Mouse (Mus musculus) limb, embryonic 14.5 days (tissue): ENCODE data around the gene Lsm5. TPM values are rescaled to one million over a fixed set of nuclear protein-coding genes. Genes with fewer than 3 reads are reported as not detected.

Experiments used
- ATAC-seq: fragments of 200-750 bp; cut with Nextera tagmentation; 2 replicates; pipeline ENCODE4 v1.8.0; 2017; ENCODE audit warnings: low read depth, moderate number of reproducible peaks, moderate TSS enrichment; ENCODE audit not compliant: low FRiP score
- DNase-seq: peaks from one replicate; pipeline ENCODE4 v3.0.0-alpha.2; 2015; ENCODE audit warnings: low spot score
- H3K27ac ChIP-seq: fragments of 300-500 bp; sonication (generic); replicated peaks from 2 replicates; pipeline ENCODE4 v1.5.1; 2014; ENCODE audit warnings: low read depth, mild to moderate bottlenecking, low read length, moderate library complexity, mixed read lengths
- H3K27me3 ChIP-seq: fragments of 300-500 bp; sonication (generic); 2 replicates; pipeline ENCODE4 v1.6.1; 2014; ENCODE audit warnings: low read length, mixed read lengths; ENCODE audit not compliant: control insufficient read depth, insufficient read depth
- H3K36me3 ChIP-seq: fragments of 300-500 bp; sonication (generic); 2 replicates; pipeline ENCODE4 v1.6.1; 2014; ENCODE audit warnings: mild to moderate bottlenecking, low read length, moderate library complexity, mixed read lengths; ENCODE audit not compliant: control insufficient read depth, insufficient read depth
- H3K4me1 ChIP-seq: fragments of 300-500 bp; sonication (generic); 2 replicates; pipeline ENCODE4 v1.6.1; 2014; ENCODE audit warnings: antibody characterized with exemption, low read length, mixed read lengths; ENCODE audit not compliant: control insufficient read depth, insufficient read depth
- H3K4me2 ChIP-seq: fragments of 300-500 bp; sonication (generic); replicated peaks from 2 replicates; pipeline ENCODE4 v1.6.1; 2014; ENCODE audit warnings: low read depth, mild to moderate bottlenecking, low read length, moderate library complexity; ENCODE audit not compliant: severe bottlenecking
- H3K4me3 ChIP-seq: fragments of 300-500 bp; sonication (generic); replicated peaks from 2 replicates; pipeline ENCODE4 v1.5.1; 2014; ENCODE audit warnings: low read length
- H3K9ac ChIP-seq: fragments of 300-500 bp; sonication (generic); 2 replicates; pipeline ENCODE4 v1.6.1; 2014; ENCODE audit warnings: mild to moderate bottlenecking, low read depth, low read length, moderate library complexity; ENCODE audit not compliant: severe bottlenecking
- H3K9me3 ChIP-seq: fragments of 300-500 bp; sonication (generic); 2 replicates; pipeline ENCODE4 v1.6.1; 2016; ENCODE audit warnings: low read length; ENCODE audit not compliant: control insufficient read depth
- POLR2A ChIP-seq: fragments of 200-500 bp; IDR thresholded peaks from 2 replicates; pipeline ENCODE4 v1.8.0; 2012; ENCODE audit warnings: inconsistent platforms, mild to moderate bottlenecking, moderate library complexity, borderline replicate concordance; ENCODE audit not compliant: insufficient read depth, insufficient read length; ENCODE audit errors: extremely low read depth
- WGBS: fragments of 180-500 bp; shearing (Covaris S2); extraction: QIAGEN DNeasy Blood & Tissue Kit; methylation state at CpG from one replicate; pipeline ENCODE4 v1.1.7; 2014; 5-methylcytosine and 5-hydroxymethylcytosine counted together
- polyA plus RNA-seq, 2 experiments: library from polyadenylated mRNA; depleted of rRNA in 1 of 2; stranded (reverse) in 1 of 2; unstranded in 1 of 2; fragments of >200 nt; fragmentation: Nextera tagmentation in 1 of 2; extraction: Ambion mirVana in 1 of 2; gene quantifications; 2 replicates each; pipeline versions ENCODE4 v1.2.1 to v1.2.3; 2012 to 2014

Gene Lsm5
- polyA plus RNA-seq, 2 experiments, result 122 to 135 TPM

DNA sequence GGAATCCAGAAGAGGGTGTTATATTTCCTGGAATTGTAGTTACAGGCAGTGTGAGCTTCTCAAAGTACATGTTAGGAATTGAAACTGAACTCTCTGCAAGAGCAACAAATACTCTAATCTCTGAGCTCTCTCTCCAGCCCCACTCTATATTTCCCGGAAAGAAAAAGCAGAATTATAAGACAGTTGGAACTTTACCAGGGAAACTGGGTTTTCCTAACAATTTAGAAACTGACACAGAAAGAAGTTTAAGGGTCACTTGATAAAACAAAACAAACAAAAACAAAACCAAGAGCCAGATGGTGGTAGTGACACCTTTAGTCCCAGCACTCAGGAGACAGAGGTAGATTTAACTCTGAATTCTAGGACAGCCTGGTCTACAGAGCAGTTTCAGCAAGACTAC, 14.6 kb upstream of the Lsm5 start:
- no peak overlapping the region for H3K9ac ChIP-seq

DNA sequence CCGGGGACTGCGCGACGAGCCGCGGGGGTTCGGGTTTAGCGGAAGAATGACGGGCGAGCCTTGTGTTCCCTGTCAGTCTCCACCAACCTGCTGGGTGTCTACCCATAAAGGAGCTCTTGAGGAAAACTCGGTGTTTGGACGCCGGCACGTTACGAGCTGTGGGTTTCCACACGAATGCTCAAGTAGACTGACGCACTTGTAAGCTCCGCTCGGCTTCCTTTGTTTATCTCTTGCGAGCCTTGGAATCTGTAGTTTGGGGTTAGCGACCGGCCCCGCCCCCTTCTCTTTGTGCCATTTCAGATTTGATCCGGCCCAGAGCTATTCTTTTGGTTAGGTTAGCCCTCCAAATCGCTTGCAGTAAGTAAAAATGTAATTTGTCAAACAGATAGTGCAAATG, 10.8 kb upstream of the Lsm5 start:
- Histone ChIP-seq H3K27ac (peak overlapping the region; percentile 92), H3K36me3 (no peaks in the 10 kb centered on the region), H3K4me2 (peak overlapping the region; percentile 57), H3K9ac (peak overlapping the region; percentile 82), H3K9me3 (no peaks in the 10 kb centered on the region), H3K4me3 (peak overlapping the region; percentile 77), H3K4me1 (0 out of 2 replicates have a peak, but pooled peaks cover 6% of the 10 kb centered on the region), H3K27me3 (no peaks in the 10 kb centered on the region)
- WGBS, result under 1% methylated on average over 25 of the region's 25 CpGs
- peak; percentile 21 for ATAC-seq
- no peak for TF ChIP-seq POLR2A
- peak; percentile 58 for DNase-seq

More for the DNA sequence above, 14.6 kb upstream of the Lsm5 start:
- DNase-seq, result no peak
- WGBS, result 84% methylated on average over 1 of the region's 1 CpGs
- H3K4me3 ChIP-seq, result no peak overlapping the region
- peaks cover 9% of the 10 kb centered on the region for H3K36me3 ChIP-seq
- H3K4me1 ChIP-seq, result 0 out of 2 replicates have a peak, but pooled peaks cover 6% of the 10 kb centered on the region
- no peak for TF ChIP-seq POLR2A
- H3K27ac ChIP-seq, result no peak overlapping the region
- ATAC-seq, result no peak
- no peaks in the 10 kb centered on the region for H3K27me3 ChIP-seq
- H3K4me2 ChIP-seq, result no peak overlapping the region
- no peaks in the 10 kb centered on the region for H3K9me3 ChIP-seq

DNA sequence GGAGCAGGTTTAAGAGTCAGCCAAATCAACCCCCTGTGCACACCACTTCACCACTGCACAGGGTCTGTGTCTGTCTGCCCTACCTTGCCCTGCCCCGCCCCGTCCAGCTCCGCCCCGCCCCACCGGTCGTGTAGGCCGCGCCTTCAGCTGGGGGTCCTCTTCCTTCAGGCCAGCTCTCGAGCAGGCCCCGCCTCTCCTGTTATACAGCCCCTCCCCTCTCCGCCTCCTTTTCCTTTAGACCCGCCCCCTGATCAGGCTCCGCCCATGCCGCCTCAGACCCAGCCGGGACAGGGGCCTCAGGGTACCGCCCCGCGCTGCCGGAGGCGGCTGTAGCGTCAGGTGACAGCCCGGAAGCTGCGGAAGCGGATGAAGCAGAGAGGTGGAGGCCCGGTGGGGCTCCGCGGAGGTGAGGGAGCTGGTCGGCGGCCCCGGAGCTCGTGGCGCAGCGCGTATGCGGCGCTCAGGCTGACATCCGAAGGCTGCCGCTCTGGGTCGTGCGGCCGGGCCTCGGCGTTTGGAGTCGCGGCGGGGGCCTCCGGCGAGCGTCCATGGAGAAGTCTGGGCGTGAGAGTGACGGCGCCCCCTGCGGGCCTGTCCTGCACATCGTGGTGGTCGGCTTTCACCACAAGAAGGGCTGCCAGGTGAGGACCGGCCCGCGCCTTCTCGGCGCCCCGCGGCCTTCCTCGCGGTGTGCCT, 10.2 kb upstream of the Lsm5 start, which contains the start of gene Avl9:
Avl9 (plus strand) TSS at position 326 of the 696 bp plus-strand sequence.
- WGBS, result under 1% methylated on average over 25 of the region's 64 CpGs
- 0 out of 2 replicates have a peak, but pooled peaks cover 6% of the 10 kb centered on the region for H3K4me1 ChIP-seq
- peak; percentile 97 for ATAC-seq

DNA sequence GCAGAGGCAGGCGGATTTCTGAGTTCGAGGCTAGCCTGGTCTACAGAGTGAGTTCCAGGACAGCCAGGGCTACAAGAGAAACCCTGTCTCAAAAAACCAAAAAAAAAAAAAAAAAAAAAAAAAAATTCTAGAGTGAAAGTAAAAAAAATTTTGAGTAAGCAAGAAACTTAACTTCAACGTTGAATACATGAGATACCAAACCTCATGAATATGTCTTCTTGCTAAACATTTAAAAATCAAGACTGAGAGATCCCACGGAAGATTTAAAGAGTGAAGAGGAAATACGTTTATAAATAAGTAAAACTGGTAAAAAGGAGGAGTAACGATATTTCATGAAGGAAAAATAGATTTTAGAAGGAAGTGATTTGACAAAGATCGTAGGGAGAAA, 9.7 kb upstream of the Lsm5 start:
- H3K4me3 ChIP-seq, result peak overlapping the region; percentile 77
- peak overlapping the region; percentile 57 for H3K4me2 ChIP-seq
- no peak for TF ChIP-seq POLR2A
- no peaks in the 10 kb centered on the region for H3K36me3 ChIP-seq
- WGBS, result 46% methylated on average over 7 of the region's 7 CpGs
- no peak overlapping the region for H3K27ac ChIP-seq
- H3K9me3 ChIP-seq, result no peaks in the 10 kb centered on the region
- DNase-seq (no peak), ATAC-seq (no peak)
- H3K9ac ChIP-seq, result no peak overlapping the region
- 0 out of 2 replicates have a peak, but pooled peaks cover 6% of the 10 kb centered on the region for H3K4me1 ChIP-seq
- no peaks in the 10 kb centered on the region for H3K27me3 ChIP-seq

More for the DNA sequence above, 10.2 kb upstream of the Lsm5 start, which contains the start of gene Avl9:
- peak within 1 kb of the TSS; percentile 92 for H3K27ac ChIP-seq
- no peaks in the 10 kb centered on the region for H3K9me3 ChIP-seq
- peak within 1 kb of the TSS; percentile 57 for H3K4me2 ChIP-seq
- H3K36me3 ChIP-seq, result no peaks in the 10 kb centered on the region
- H3K27me3 ChIP-seq, result no peaks in the 10 kb centered on the region
- TF ChIP-seq POLR2A, result peak; percentile 78; the same call in 1 of the 2 replicates
- peak within 1 kb of the TSS; percentile 82 for H3K9ac ChIP-seq
- peak; percentile 94 for DNase-seq
- peak within 1 kb of the TSS; percentile 77 for H3K4me3 ChIP-seq

DNA sequence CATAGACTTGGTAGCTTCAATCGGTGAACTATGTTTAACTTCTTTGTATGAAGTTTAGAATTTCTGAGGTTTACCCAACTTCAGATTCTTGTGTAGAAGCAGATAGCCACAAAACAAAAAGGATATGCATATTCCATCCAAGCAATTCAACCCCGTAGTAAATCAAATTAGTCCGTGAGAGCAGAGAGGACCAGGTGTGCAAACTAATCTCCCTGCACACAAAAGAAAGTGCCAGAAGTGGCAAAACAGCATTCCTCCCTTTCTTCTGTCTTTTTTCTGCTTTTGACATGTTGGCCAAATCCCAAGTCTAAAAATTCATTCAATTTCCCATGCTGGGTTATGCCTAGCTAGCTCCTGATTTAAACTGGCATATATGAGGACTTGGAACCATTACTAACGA, 12.1 kb downstream of the Lsm5 start:
- Histone ChIP-seq H3K4me3 (no peak overlapping the region), H3K9ac (no peak overlapping the region), H3K27me3 (no peaks in the 10 kb centered on the region), H3K4me1 (0 out of 2 replicates have a peak, but pooled peaks cover 4% of the 10 kb centered on the region), H3K27ac (no peak overlapping the region), H3K4me2 (no peak overlapping the region), H3K9me3 (no peaks in the 10 kb centered on the region), H3K36me3 (no peaks in the 10 kb centered on the region)
- DNase-seq (no peak), ATAC-seq (no peak)
- WGBS, result 71% methylated on average over 4 of the region's 4 CpGs
- no peak for TF ChIP-seq POLR2A
